Mouse (Mus musculus) ovary, adult 2 months (tissue): ENCODE results near the gene Dcpp2. TPM values are rescaled to one million over a fixed set of nuclear protein-coding genes. Genes with fewer than 3 reads are reported as not detected.

Experiments used
- polyA plus RNA-seq: library from polyadenylated mRNA; depleted of rRNA; stranded (reverse); fragments of >200 nt; gene quantifications from 2 replicates; pipeline ENCODE4 v1.2.3, GENCODE M21; 2012; rRNA removed

Gene Dcpp2
- 1.0 and 1.4 TPM in 2 replicates for polyA plus RNA-seq

DNA sequence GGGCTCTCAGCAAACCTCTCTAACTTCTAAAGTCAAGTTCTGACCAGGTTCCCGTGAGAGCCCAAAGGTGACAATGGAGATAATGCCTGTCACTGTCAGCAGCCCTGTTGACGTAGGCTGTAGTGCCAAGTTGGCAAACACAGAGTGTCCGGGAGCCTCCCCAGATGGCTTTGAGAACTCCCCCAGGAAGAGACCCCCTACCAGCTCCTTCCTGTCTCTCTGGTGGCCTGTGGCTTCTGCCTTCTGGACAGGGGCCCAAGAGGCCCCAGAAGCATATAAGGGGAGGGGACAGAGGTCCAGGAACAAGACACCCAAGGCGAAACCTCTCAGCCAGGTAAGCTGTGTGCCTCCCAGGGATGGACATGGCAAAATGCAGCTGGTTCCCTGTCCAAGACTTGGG, at the start of gene Dcpp2, which contains the start of gene Dcpp1:
Dcpp2 (plus strand) TSS at position 305 of the 400 bp plus-strand sequence.
Dcpp1 (plus strand) TSS at position 301 of the 400 bp plus-strand sequence.

GRCm38 (mm10) chr17:23836006-23836575, 44.6 kb upstream of the Dcpp2 start, which contains the start of gene Prss33:
Prss33 (minus strand) TSS chr17:23836056.

GRCm38 (mm10) chr17:23843812-23844273, 36.8 kb upstream of the Dcpp2 start, which contains the start of the genes Prss32 and Prss41:
Prss32 (plus strand) TSS chr17:23843855.
Prss41 (minus strand) TSS chr17:23844172.

DNA sequence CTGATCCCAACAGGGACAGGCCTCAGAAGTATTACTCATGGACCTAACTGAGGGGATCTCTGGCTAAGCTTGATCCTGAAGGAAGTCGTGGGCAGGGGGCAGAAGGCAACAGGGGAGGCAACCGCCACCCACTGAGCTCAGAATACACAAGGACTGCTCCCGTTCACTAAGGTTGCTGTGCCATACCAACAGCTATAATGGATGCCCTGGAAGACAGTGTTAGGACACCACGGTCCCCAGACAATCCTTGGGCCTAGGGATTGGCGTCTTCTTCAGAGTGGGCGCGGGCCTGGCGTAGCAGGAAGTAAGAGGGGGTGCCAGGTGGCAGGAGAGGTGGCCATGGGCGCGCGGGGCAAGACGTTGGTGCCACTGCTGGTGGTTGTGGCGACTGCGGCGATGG, 12.9 kb upstream of the Dcpp2 start, which contains the start of gene Prss21:
Prss21 (plus strand) TSS at position 301 of the 400 bp plus-strand sequence.

GRCm38 (mm10) chr17:23917158-23917557, 36.5 kb downstream of the Dcpp2 start, which contains the start of gene Dcpp3:
Dcpp3 (plus strand) TSS chr17:23917458.

GRCm38 (mm10) chr17:23941372-23941771, 60.7 kb downstream of the Dcpp2 start, which contains the start of gene Sbp:
Sbp (plus strand) TSS chr17:23941672.

Other genes starting within 250 kb of the Dcpp2 start
- gene Mmp25, start 235.6 kb upstream of the Dcpp2 start, polyA plus RNA-seq = 0.45 and 0.59 TPM in 2 replicates
- 1.9 and 2.2 TPM in 2 replicates for gene Bicdl2, start 220.4 kb upstream of the Dcpp2 start, polyA plus RNA-seq
- 255 and 265 TPM in 2 replicates for gene Hcfc1r1, start 207.3 kb upstream of the Dcpp2 start, polyA plus RNA-seq
- 33.8 and 40.2 TPM in 2 replicates for gene Thoc6, start 207.0 kb upstream of the Dcpp2 start, polyA plus RNA-seq
- 86.1 and 128 TPM in 2 replicates for gene Tnfrsf12a, start 203.4 kb upstream of the Dcpp2 start, polyA plus RNA-seq
- 0.17 and 0.45 TPM in 2 replicates for gene Cldn6, start 201.6 kb upstream of the Dcpp2 start, polyA plus RNA-seq
- 0.43 and 0.55 TPM in 2 replicates for gene Cldn9, start 196.9 kb upstream of the Dcpp2 start, polyA plus RNA-seq
- gene 1520401A03Rik, start 158.1 kb upstream of the Dcpp2 start, polyA plus RNA-seq = 0.20 and 0.23 TPM in 2 replicates
- gene Pkmyt1, start 154.5 kb upstream of the Dcpp2 start, polyA plus RNA-seq = 42.7 and 44.1 TPM in 2 replicates
- gene Paqr4, start 140.0 kb upstream of the Dcpp2 start, polyA plus RNA-seq = 53.7 and 55.7 TPM in 2 replicates
- gene Kremen2, start 135.0 kb upstream of the Dcpp2 start, polyA plus RNA-seq = 0.11 and 0.25 TPM in 2 replicates
- gene Flywch1, start 109.3 kb upstream of the Dcpp2 start, polyA plus RNA-seq = 49.4 and 56.6 TPM in 2 replicates
- gene Flywch2, start 94.8 kb upstream of the Dcpp2 start, polyA plus RNA-seq = 14.5 and 15.3 TPM in 2 replicates
- 840 and 913 TPM in 2 replicates for gene Srrm2, start 90.3 kb upstream of the Dcpp2 start, polyA plus RNA-seq
- 548 and 704 TPM in 2 replicates for gene Elob, start 51.7 kb upstream of the Dcpp2 start, polyA plus RNA-seq
- 0.15 and 0.17 TPM in 2 replicates for gene Prss33, start 44.8 kb upstream of the Dcpp2 start, polyA plus RNA-seq
- 0.71 and 1.6 TPM in 2 replicates for gene Prss32, start 37.0 kb upstream of the Dcpp2 start, polyA plus RNA-seq
- gene Prss41, start 36.7 kb upstream of the Dcpp2 start, polyA plus RNA-seq = 0.32 and 0.58 TPM in 2 replicates
- gene Prss21, start 12.8 kb upstream of the Dcpp2 start, polyA plus RNA-seq = not detected in 2 replicates
- gene Dcpp1, start within 50 bp of the Dcpp2 start, polyA plus RNA-seq = 1.0 and 5.2 TPM in 2 replicates
- 7.0 and 7.8 TPM in 2 replicates for gene Dcpp3, start 36.6 kb downstream of the Dcpp2 start, polyA plus RNA-seq
- not detected in 2 replicates for gene Sbp, start 60.8 kb downstream of the Dcpp2 start, polyA plus RNA-seq
- 0.26 TPM in 1 of 2 replicates, not detected in the other for gene Sbpl, start 74.4 kb downstream of the Dcpp2 start, polyA plus RNA-seq
- 3.5 and 5.3 TPM in 2 replicates for gene Prss30, start 99.7 kb downstream of the Dcpp2 start, polyA plus RNA-seq
- 0.81 and 0.92 TPM in 2 replicates for gene Prss22, start 117.2 kb downstream of the Dcpp2 start, polyA plus RNA-seq
- 0.39 and 0.77 TPM in 2 replicates for gene Prss27, start 157.3 kb downstream of the Dcpp2 start, polyA plus RNA-seq
- gene Kctd5, start 192.6 kb downstream of the Dcpp2 start, polyA plus RNA-seq = 51.8 and 52.0 TPM in 2 replicates